Mouse (Mus musculus) cerebellum, adult 2 months (tissue): ENCODE data around the gene Lsm7. TPM values are rescaled to one million over a fixed set of nuclear protein-coding genes. Genes with fewer than 3 reads are reported as not detected.
A peak's percentile ranks its signal among the peaks of the same experiment; 100 is the strongest.

Experiments used
- DNase-seq, 2 experiments: peaks; one replicate each; pipeline ENCODE4 v3.0.0; 2021
- H3K27ac ChIP-seq: fragments of 200-500 bp; 2 replicates; pipeline ENCODE4 v1.5.1; 2012; ENCODE audit warnings: low read length, control low read depth, inconsistent platforms; ENCODE audit not compliant: insufficient read depth
- H3K27me3 ChIP-seq: fragments of 200-500 bp; 2 replicates; pipeline ENCODE4 v1.6.1; 2012; ENCODE audit warnings: inconsistent platforms, mild to moderate bottlenecking, low read length, moderate library complexity; ENCODE audit not compliant: control insufficient read depth, insufficient read depth
- H3K4me1 ChIP-seq: fragments of 200-500 bp; 2 replicates; pipeline ENCODE4 v1.6.1; 2011; ENCODE audit warnings: low read length; ENCODE audit not compliant: control insufficient read depth, insufficient read depth
- H3K4me3 ChIP-seq: fragments of 200-500 bp; replicated peaks from 2 replicates; pipeline ENCODE3; 2011; ENCODE audit warnings: mild to moderate bottlenecking, low read depth, low read length, control low read depth; ENCODE audit not compliant: insufficient read depth
- CTCF ChIP-seq: fragments of 200-500 bp; IDR thresholded peaks from 2 replicates; pipeline ENCODE4 v1.5.1; 2011; ENCODE audit warnings: low read depth, mild to moderate bottlenecking, control low read depth, low read length, moderate library complexity, borderline replicate concordance; ENCODE audit not compliant: insufficient read depth
- POLR2A ChIP-seq: fragments of 200-500 bp; IDR thresholded peaks from 2 replicates; pipeline ENCODE4 v1.6.1; 2011; ENCODE audit warnings: low read length, control low read depth, borderline replicate concordance; ENCODE audit not compliant: insufficient read depth
- WGBS: fragments of 180-500 bp; shearing (Covaris S2); methylation state at CpG from one replicate; pipeline ENCODE4 v1.1.7; 2018; 5-methylcytosine and 5-hydroxymethylcytosine counted together
- polyA plus RNA-seq: library from polyadenylated mRNA; depleted of rRNA; stranded (reverse); fragments of >200 nt; gene quantifications from 2 replicates; pipeline ENCODE4 v1.2.3, GENCODE M21; 2012; rRNA removed

Lsm7 gene
- polyA plus RNA-seq, 1 experiment: 215 TPM

DNA sequence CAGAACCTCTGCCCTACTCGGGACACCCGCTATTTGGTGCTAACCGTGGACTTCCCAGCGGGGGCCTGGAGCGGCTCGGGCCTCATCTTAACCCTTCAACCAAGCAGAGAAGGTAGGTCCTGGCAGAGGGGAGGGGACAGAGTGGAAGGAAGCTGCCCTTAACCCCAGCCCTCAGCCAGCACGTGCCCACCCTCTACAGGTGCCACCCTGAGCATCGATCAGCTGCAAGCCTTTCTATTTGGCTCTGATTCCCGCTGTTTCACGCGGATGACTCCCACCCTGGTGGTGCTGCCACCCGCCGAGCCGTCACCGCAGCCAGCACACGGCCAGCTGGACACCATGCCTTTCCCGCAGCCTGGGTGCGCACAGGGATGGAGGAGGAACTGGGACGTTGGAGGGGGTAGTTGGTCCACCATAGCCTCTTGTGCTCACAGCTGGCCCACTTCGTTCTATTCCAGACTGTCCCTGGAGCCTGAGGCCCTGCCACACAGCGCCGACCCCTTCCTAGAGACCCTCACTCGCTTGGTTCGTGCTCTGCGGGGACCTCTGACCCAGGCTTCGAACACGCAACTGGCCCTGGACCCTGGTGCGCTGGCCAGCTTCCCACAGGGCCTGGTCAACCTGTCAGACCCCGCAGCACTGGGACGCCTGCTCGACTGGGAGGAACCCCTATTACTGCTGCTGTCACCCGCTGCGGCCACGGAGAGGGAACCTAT is 48.5 kb downstream of the Lsm7 start:
- WGBS: 13% methylated on average over 34 of the region's 34 CpGs
- Histone ChIP-seq H3K27ac (peak overlapping the region; percentile 76), H3K4me3 (peak overlapping the region; percentile 53), H3K27me3 (no peaks in the 10 kb centered on the region), H3K4me1 (peaks cover 20% of the 10 kb centered on the region)
- peak in 1 of 2 experiments; percentile 49 for DNase-seq
- TF ChIP-seq POLR2A (no peak), CTCF (no peak)

DNA sequence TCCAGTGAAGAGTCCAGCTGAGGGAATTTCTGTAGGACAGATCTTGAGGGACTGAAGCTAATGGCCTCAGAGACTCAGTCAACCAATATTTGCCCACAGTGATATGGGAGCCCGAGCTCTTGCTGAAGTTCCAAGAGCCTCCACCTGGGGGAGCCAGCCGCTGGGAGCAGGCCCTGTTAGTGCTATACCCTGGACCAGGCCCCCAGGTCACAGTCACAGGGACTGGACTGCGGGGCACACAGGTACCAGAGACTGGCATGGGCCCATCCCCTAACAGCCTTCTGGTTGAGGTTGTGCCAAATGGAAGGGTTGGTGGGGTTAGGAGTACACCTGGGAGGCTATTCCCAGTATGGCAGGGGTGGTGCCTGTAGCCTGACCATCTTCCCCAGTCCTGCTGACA is 49.1 kb downstream of the Lsm7 start:
- peak; percentile 79 to 89 for DNase-seq
- WGBS: 1% methylated on average over 3 of the region's 3 CpGs
- Histone ChIP-seq H3K27me3 (no peaks in the 10 kb centered on the region), H3K27ac (peak overlapping the region; percentile 76; the same call in 1 of the 2 replicates), H3K4me1 (peaks cover 20% of the 10 kb centered on the region), H3K4me3 (no peak overlapping the region)
- TF ChIP-seq CTCF (peak; percentile 79), POLR2A (no peak)

DNA sequence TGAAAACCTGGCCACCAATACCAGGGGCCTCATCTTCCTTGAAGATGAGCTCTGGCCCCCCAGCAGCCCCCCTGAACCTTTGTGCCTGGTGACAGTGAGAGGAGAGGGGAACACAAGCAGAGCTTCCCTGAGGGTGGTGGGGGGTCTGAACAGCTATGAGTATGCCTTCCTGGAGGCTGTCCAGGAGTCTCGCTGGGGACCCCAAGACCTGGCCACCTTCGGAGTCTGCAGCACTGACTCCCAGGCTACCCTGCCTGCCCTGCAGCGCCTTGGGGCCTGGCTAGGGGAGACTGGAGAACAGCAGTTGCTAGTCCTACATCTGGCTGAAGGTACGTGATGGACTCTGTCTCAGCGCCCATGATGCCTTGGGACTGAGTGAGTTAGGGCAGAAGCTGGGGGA is 49.7 kb downstream of the Lsm7 start:
- no peak for DNase-seq
- no peak overlapping the region for H3K27ac ChIP-seq
- peaks cover 20% of the 10 kb centered on the region for H3K4me1 ChIP-seq
- no peaks in the 10 kb centered on the region for H3K27me3 ChIP-seq
- no peak overlapping the region for H3K4me3 ChIP-seq
- no peak for TF ChIP-seq CTCF
- no peak for TF ChIP-seq POLR2A
- WGBS: 72% methylated on average over 5 of the region's 5 CpGs

DNA sequence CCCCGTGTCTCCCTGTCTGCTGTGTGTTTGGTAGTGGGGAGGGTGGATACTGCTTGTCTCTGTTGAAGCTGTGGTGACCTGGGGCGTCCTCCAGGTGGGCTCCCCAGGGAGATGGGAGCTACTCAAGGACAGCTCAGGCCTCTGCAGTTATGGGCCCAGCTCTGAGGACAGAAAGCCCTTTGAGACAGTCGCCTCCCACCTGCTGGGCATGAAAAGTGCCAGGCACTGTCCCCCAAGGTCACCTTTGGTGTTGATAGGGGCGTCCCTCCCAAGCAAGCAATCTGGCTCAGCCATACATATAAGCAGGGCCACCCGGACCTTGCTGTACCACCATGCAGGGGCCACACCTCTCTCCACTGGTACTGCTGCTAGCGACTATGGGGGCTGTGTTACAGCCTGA is 50.1 kb downstream of the Lsm7 start, which contains the start of gene Amh:
TSS of gene Amh (plus strand) at position 328 of the 400 bp plus-strand sequence.
- DNase-seq: no peak
- WGBS: 66% methylated on average over 6 of the region's 6 CpGs
- H3K27ac ChIP-seq: peak within 1 kb of the TSS; percentile 76; the same call in 1 of the 2 replicates
- no peak within 1 kb of the TSS for H3K4me3 ChIP-seq
- no peak for TF ChIP-seq CTCF
- H3K4me1 ChIP-seq: peaks cover 20% of the 10 kb centered on the region
- no peaks in the 10 kb centered on the region for H3K27me3 ChIP-seq

DNA sequence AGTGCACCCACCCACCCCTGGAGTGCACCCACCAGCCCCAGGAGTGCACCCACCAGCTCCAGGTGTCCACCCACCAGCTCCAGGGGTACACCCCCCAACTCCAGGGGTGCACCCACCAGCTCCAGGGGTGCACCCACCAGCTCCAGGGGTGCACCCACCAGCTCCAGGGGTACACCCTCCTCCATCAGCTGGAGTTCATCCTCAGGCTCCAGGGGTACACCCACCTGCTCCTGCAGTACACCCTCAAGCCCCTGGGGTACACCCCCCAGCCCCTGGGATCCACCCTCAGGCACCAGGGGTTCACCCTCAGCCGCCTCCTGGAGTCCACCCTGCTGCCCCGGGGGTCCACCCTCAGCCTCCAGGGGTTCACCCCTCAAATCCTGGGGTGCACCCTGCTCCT is 50.7 kb downstream of the Lsm7 start:
- TF ChIP-seq CTCF (no peak), POLR2A (no peak)
- H3K4me3 ChIP-seq: no peak overlapping the region
- DNase-seq: peak in 1 of 2 experiments; percentile 7
- H3K27ac ChIP-seq: no peak overlapping the region
- 89% methylated on average over 2 of the region's 2 CpGs for WGBS
- no peaks in the 10 kb centered on the region for H3K27me3 ChIP-seq
- H3K4me1 ChIP-seq: peaks cover 20% of the 10 kb centered on the region

DNA sequence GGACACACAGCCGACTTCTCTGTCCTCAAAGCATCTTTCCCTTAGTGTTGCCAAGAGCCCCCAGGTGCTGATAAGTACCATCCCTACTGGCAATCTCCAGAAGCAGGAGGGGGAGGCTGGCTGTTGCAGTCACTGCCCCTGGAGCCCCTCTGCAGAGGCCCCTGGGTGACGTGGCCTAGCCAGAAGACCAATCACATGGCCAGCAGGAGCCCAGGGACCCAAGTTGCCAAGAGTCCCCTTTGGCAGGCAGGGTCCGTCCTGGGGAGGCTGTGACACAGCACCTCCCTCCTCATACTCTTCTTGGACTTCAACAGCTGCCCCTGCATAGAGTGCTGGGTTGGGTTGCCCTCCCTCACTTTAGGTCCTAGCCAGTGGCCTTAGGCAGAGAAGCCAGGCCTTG is 52.0 kb downstream of the Lsm7 start:
- WGBS: 51% methylated on average over 3 of the region's 3 CpGs

More for the DNA sequence above, 52.0 kb downstream of the Lsm7 start:
- TF ChIP-seq POLR2A (no peak), CTCF (no peak)
- no peak overlapping the region for H3K4me3 ChIP-seq
- H3K4me1 ChIP-seq: peaks cover 15% of the 10 kb centered on the region
- no peaks in the 10 kb centered on the region for H3K27me3 ChIP-seq
- no peak for DNase-seq
- H3K27ac ChIP-seq: no peak overlapping the region

Other genes starting within 250 kb of the Lsm7 start
- gene Gm49322, start 249.2 kb downstream of the Lsm7 start, polyA plus RNA-seq: 3.5 and 4.2 TPM in 2 replicates
- gene Csnk1g2, start 232.4 kb downstream of the Lsm7 start, polyA plus RNA-seq: 208 and 218 TPM in 2 replicates
- 106 and 108 TPM in 2 replicates for gene Btbd2, start 198.1 kb downstream of the Lsm7 start, polyA plus RNA-seq
- 59.3 and 64.4 TPM in 2 replicates for gene Mknk2, start 177.1 kb downstream of the Lsm7 start, polyA plus RNA-seq
- 12.6 and 14.2 TPM in 2 replicates for gene Mob3a, start 153.2 kb downstream of the Lsm7 start, polyA plus RNA-seq
- gene Izumo4, start 153.0 kb downstream of the Lsm7 start, polyA plus RNA-seq: 112 and 117 TPM in 2 replicates
- 175 and 189 TPM in 2 replicates for gene Ap3d1, start 112.9 kb downstream of the Lsm7 start, polyA plus RNA-seq
- 101 and 115 TPM in 2 replicates for gene Dot1l, start 100.0 kb downstream of the Lsm7 start, polyA plus RNA-seq
- gene Sf3a2, start 57.0 kb downstream of the Lsm7 start, polyA plus RNA-seq: 52.0 and 66.4 TPM in 2 replicates
- 106 and 122 TPM in 2 replicates for gene Plekhj1, start 56.6 kb downstream of the Lsm7 start, polyA plus RNA-seq
- 3.0 and 4.3 TPM in 2 replicates for gene Amh, start 50.0 kb downstream of the Lsm7 start, polyA plus RNA-seq
- gene Jsrp1, start 41.7 kb downstream of the Lsm7 start, polyA plus RNA-seq: 0.27 and 0.38 TPM in 2 replicates
- gene Oaz1, start 28.6 kb downstream of the Lsm7 start, polyA plus RNA-seq: 776 and 779 TPM in 2 replicates
- 54.4 and 69.1 TPM in 2 replicates for gene Lingo3, start 11.2 kb downstream of the Lsm7 start, polyA plus RNA-seq
- gene Sppl2b, start 66 bp upstream of the Lsm7 start, polyA plus RNA-seq: 123 and 132 TPM in 2 replicates
- gene Tmprss9, start 16.6 kb upstream of the Lsm7 start, polyA plus RNA-seq: 0.41 and 0.74 TPM in 2 replicates
- gene Timm13, start 45.8 kb upstream of the Lsm7 start, polyA plus RNA-seq: 208 and 217 TPM in 2 replicates
- 39.0 and 42.8 TPM in 2 replicates for gene Lmnb2, start 63.0 kb upstream of the Lsm7 start, polyA plus RNA-seq
- gene Gadd45b, start 74.9 kb upstream of the Lsm7 start, polyA plus RNA-seq: 30.6 and 33.3 TPM in 2 replicates
- 21.0 and 23.0 TPM in 2 replicates for gene Gng7, start 159.7 kb upstream of the Lsm7 start, polyA plus RNA-seq
- 126 and 136 TPM in 2 replicates for gene Diras1, start 170.5 kb upstream of the Lsm7 start, polyA plus RNA-seq
- 75.2 and 77.0 TPM in 2 replicates for gene Slc39a3, start 182.2 kb upstream of the Lsm7 start, polyA plus RNA-seq
- 231 and 240 TPM in 2 replicates for gene Sgta, start 205.0 kb upstream of the Lsm7 start, polyA plus RNA-seq
- gene Thop1, start 214.8 kb upstream of the Lsm7 start, polyA plus RNA-seq: 54.7 and 55.3 TPM in 2 replicates
- 0.33 and 0.41 TPM in 2 replicates for gene Creb3l3, start 243.7 kb upstream of the Lsm7 start, polyA plus RNA-seq